Mouse (Mus musculus): Measurements from ENCODE around the gene Tkt.

Tkt gene

GRCm38 (mm10) chr14:30618746-30619275, 70.7 kb downstream of the Tkt start:
- no peak for DNase-seq (ENCODE audit: extremely low spot score, low spot score)

GRCm38 (mm10) chr14:30619982-30620578, 71.9 kb downstream of the Tkt start:
- DNase-seq (ENCODE audit: extremely low spot score, low spot score) = no peak

- no peak for DNase-seq (ENCODE audit: extremely low spot score, low spot score)
Observed at GRCm38 (mm10) chr14:30622130-30622529, 74.0 kb downstream of the Tkt start.

GRCm38 (mm10) chr14:30622556-30622955, 74.4 kb downstream of the Tkt start:
- DNase-seq (ENCODE audit: extremely low spot score, low spot score) = no peak
